Mouse (Mus musculus): ENCODE data around the gene Ghr. TPM values are rescaled to one million over a fixed set of nuclear protein-coding genes. Genes with fewer than 3 reads are reported as not detected.

Ghr gene
- total RNA-seq, 2 experiments from 2014 or later = 12.6 to 13.8 TPM

DNA sequence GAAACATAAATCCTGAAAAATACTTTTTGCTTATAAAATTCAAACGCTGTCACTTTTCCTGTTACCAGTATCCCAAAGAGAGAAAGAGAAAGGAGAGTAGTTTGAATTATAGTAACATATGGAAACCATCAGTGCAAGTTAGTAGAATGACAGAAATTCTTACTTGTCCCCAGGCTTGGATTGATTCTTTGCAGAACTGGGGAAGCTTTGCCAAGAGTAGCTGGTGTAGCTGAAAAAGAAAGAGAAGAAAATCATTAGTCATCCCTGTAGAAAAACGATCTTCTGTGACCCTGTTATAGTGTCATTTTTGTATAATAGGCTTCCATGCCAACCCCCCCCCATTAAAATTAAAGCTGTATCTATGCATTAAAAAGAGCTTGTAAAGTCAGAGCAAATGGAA is 194.8 kb downstream of the Ghr start:
- no peak for DNase-seq (ENCODE audit: low spot score in 2 of 2)

DNA sequence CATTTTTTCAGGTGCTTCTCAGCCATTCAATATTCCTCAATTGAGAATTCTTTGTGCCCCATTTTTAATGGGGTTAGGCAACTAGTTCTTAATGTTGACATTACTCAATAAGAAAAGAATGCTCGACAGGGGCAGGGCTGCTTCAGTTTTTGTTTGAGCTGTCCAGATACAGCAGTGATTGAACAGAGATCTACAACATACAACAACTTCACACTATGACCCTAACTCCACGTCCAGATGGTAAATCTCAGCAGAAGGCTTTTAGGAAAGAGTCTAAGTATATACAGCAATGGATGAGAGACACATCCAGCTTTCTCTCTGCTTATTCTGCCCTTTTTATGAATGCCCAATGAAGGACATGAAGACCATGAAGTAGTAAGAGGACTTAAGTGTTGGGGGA is 199.5 kb downstream of the Ghr start:
- no peak for DNase-seq (ENCODE audit: low spot score in 2 of 2)

DNA sequence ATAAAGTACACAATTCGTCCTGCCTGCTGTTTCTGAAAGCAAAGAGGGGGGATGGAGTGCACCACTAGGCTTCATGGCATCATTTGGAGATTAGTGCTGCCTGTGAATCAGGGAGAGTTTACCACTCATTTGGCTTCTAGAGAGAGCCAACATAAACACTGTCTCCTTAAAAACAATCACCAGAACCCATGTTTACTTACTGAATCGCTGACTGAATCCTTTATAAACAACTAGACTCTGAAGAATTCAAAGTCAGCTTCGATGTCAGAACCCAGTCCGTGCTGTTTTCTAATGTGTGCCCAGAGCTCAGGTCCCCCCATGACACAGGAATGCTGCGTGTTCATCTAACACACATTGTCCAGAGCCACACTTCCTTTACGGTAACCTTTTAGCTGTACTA is 201.9 kb downstream of the Ghr start:
- no peak for DNase-seq (ENCODE audit: low spot score in 2 of 2)

DNA sequence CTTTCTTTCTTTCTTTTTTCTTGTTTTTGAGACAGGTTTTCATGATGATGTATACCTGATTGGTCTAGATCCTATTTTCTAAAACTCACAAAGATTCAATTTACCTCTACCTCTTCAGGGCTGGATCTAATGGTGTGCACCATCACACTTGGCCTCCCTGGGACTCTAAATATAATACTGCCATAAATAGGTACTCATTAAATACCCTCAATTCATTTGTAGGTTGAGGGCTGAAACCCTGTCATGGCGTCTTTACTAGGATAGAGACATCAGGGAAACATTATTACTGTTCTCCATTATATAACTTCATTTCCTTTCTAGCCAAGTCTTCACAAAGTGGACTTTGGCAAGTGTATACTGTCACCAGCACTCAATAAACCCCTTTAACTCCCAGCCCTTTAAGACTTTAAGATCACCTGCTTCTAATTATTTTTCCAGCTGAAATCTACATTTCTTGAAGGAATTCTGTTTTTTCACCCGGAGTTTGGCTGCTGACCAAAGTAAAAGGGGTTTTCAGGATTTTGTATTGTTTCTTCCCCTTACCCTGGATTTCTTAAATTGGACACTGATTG is 214.9 kb downstream of the Ghr start:
- DNase-seq (ENCODE audit: low spot score in 2 of 2) = no peak

DNA sequence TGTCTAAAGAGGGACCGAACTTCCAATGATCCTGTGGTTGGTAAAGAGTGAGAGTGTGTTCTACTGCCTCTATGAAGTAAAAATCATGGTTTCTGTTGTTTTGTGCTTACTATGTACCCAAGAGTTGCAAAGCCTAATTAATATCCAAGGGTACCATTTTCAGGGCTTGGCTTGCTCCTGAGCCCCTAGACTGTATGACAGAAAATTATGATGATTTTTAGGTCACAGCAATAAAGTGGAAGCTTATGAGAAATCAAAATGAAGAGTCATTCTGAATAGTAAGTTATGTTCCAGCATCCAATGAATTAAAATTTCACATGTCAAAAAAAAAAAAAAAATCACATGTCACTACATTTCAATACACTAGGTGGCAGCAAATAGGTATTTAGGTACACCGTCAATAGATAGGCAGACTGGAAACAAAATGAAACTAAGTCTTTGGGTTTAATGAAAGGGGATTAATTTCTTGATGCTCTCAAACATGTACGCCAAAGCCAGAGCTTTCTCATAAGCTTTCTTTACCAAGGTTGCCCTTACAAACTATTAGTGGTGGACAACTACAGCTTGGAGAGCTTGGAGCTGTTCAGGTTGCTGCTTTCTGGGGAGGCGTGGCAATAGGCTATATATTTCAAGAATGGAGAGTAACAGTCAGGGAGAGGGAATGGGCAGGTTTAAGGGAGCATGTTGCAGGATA is 227.1 kb downstream of the Ghr start:
- DNase-seq (ENCODE audit: low spot score in 2 of 2) = no peak

DNA sequence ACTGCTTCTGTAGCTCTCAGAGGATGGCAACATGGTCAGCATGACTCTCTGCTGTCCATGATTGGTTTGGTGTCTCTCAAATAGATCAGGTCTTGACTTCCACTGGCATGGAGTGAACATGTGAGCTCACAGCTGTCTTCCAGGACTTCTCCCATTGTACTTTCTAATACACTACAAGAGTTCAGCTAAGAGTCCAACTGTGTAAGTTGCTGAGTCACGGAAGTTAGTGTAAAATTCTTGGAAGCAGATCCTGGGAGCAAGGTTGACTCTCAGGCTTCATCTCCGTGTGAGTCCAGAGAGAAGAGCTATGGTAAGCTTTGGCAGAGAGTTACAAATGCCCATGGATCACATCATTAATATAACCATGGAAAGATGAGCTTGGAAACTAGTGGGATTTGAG is 229.6 kb downstream of the Ghr start:
- DNase-seq (ENCODE audit: low spot score in 2 of 2) = no peak

DNA sequence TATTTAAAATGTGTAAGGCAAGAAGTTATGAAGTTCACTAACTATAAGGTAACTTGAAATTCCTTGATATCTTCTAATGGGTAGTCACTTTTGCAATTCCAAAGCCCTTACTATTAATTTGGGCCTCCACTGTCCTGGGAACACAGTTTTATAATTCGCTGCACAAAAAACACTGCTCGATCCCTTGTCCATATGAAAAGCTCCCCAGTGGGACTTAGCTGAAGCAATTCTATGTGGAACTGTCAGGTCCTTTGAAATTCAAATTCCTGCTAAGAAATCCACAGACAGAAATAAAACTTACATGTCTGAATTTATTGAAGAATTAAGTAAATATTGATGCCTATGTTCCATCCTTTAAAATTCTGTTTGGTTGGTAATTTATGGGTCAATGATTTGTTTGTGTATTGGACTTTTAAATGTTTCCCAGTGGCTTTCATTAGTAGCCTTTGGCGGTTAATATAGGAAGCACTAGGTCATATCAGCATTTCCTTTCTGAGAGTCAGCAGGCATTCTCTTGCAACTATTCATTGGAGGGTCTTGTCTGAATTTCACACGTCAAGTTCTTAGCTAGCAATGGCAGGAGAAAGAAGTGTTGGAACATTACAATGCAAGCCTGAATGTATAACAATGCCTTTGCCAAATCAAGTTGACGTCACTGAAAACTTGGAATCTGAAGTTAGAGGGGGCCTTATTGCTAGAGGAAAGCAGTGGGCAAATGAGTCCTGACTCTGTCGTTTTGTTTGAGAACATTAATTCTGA is 233.8 kb downstream of the Ghr start:
- no peak for DNase-seq (ENCODE audit: low spot score in 2 of 2)

DNA sequence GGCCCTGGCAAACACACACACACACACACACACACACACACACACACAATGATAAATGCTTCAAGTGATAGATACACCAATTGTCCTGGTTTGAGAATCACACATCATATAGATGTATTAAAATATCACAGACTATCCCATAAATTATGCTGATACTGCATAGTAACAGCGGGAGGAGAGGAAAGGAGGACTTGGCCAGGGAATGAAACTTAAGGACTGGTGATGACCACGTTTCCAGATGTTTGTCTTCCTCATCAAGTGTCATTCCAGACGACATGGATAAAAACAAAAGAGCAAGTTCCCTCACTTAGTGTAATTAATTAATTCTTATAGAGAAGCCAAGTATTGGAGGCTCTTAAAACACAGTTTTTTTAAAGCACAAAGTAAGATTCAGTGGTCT is 236.6 kb downstream of the Ghr start:
- no peak for DNase-seq (ENCODE audit: low spot score in 2 of 2)

DNA sequence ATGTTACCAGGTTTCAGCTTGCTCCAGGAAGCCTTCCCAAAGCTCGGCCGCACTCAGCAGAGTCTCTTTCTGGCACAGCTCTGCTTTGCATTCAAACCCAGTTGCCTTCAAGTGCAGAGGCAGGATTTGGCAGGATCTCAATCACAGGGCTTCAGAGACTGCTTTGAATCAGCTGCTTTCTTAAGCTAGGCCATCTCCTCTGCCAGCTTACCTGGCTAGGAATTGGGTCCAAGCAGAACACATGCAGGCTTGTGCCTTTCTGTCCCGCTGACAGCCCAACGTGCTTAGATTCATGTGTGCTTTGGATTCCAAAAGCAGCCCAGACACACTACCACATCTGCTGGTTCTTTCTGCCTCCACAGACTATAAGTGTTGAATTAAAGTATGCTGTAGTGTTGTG is 238.7 kb downstream of the Ghr start:
- DNase-seq (ENCODE audit: low spot score in 2 of 2) = peak; percentile 38 to 62

DNA sequence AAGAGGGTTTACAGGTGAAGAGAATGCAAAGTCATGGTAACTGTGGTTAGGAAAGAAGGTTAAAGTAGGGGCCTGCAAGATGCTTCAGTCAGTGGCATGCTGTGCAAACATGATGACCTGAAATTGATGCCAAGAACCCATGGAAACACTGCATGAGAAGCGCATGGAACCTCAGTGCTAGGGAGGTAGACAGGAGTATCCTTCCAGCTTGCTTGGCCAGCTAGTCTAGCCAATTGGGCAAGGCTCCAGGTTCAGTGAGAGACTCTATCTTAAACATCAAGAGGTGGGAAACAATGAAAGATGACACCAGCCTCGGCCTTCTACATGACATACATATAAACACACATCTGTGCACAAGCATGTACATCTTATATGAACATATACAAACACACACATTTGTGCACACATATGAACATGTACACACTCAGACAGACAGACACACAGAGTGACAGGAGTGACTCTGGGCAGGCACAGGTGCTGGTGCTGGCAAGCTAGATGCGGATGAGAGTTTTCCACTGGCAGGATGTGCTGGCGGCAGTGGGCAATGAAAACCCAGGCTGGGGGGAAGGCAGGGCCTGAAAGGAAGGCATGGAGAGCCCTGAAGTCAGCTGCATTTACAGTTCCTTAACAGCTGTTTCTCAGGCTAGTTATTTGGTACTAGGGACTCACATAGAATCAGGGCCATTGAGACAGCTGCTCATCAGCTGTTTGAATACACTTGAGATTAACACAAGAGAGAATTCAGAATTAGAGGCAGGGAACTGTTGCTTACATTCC is 241.3 kb downstream of the Ghr start:
- DNase-seq (ENCODE audit: low spot score in 2 of 2) = no peak

DNA sequence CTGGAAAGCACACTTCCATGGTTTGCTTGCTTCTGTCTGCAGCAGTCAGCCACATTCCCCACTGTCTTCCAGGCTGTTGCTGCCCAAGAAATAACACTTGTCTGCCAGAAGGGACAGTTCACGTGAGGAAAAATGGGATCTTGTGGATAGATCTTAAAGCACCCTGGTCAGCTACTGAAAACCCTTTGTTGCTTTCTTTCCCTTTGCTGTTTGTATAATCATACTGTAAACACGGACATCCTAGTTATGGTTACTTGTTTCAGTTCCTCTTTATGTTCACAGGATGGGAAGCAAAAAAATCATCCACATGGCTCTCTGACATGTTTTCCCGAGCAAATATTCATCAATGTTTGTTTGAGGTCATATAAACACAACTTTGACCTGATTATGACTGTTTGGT is 243.4 kb downstream of the Ghr start:
- DNase-seq (ENCODE audit: low spot score in 2 of 2) = no peak

DNA sequence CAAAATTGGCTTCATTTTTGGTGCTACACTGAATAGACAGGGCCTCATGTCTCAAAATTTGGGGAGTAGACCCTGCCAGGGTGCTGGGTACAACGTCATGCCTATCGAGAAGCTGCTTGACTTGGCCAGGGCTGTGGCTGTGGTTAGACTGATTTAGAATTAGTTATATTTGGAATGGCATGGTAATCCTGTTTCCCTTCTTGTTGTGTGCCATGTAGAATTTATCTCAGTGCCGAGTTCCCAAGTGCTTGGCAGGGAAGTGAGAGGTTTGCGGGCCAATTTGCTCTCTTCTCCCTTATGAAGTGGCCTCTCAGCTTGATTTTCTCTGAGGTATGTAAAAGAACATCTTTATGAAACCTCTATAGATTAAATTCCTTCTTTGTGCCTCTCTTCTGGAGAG is 250.8 kb downstream of the Ghr start:
- DNase-seq (ENCODE audit: low spot score in 2 of 2) = no peak

DNA sequence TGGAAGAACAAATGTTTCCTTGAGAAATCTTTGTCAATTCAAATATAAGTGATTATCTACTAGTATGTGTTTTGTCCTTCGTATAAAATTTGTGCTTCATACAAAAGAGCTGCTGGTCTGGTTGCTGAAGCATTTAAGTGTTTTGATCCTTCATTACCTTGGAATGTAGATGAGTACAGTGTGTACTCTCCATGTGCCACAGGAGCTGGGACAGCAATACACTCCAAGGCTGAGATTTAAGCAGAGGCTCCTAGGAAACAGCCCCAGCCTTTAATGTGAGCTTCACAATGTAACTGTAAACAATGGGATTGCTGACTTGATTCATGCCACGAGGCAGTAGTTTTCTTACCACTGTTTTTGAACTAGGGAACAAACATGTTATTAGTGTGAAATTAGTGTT is 251.5 kb downstream of the Ghr start:
- no peak for DNase-seq (ENCODE audit: low spot score in 2 of 2)

DNA sequence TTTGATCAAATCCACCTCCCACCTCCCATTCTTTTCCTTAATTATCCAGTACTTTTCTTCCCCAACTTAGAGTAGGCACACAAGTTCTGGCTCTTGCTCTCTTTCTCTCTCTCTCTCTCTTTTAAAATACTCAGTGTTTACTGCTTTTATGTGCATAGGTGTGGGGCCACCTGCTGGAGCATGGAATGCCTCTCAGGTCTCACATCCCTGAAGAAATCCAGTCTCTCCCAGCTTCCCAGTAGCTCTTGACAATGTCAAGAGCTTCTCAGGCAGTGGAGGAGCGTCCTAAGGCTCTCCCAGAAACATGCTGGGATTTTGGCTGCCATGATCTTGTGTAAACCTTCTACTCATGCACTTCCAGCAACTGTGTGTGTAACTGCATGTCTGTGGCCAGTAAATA is 253.0 kb downstream of the Ghr start:
- no peak for DNase-seq (ENCODE audit: low spot score in 2 of 2)

DNA sequence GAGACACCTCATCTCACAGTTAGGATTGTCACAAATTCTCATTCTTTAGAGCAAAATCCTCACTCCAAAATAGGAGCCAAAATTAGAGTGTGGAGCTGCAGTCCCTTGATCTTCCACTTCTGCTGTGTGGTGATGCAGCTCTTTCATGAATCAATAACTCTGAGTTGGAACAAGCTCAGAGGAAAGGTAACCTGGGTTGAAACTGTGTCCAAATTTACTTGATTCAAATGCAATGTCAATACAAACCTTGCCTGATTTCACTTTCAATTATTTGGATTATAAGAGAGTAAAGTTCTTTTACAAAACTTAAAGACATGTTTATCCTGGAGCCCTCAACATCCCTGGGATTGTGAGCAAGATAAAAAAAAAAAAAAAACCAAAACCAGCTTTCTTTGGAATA is 260.3 kb downstream of the Ghr start:
- no peak for DNase-seq (ENCODE audit: low spot score in 2 of 2)

DNA sequence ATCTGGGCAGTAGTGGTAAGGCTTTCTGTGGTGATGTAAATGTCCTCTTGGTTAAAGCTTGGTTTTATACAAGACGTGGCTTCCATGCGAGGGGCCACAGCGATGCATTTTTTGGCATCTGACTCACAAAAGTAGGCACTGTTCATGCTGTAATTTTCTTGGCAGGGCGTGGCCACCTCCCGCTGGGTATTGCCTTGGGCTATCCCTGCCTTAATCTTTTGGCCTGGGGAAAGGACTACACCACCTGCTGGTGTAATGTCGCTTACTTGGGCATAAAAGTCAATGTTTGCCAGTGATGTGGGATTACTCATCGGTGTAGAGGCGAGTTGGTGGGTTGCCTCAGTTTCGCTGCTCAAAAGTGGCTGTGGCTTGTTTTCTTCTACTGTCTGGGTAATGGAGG is 263.4 kb downstream of the Ghr start:
- no peak for DNase-seq (ENCODE audit: low spot score in 2 of 2)

DNA sequence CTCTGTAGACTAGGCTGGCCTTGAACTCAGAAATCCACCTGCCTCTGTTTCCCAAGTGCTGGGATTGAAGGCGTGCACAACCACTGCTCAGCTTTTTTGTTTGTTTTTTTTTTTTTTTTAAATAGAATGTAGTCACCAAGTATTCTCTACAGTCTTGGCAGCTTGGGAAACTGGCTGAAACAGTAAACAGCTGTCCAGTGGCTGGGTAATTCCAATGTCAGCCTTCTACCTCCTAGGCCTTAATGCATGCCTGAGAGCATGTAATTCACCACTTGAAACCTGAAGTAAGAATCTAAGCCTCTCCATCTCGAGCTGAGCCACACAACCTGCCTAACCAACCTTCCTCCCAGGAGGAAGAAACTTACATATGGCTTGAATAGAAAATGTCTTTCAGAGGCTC is 266.7 kb downstream of the Ghr start:
- no peak for DNase-seq (ENCODE audit: low spot score in 2 of 2)

DNA sequence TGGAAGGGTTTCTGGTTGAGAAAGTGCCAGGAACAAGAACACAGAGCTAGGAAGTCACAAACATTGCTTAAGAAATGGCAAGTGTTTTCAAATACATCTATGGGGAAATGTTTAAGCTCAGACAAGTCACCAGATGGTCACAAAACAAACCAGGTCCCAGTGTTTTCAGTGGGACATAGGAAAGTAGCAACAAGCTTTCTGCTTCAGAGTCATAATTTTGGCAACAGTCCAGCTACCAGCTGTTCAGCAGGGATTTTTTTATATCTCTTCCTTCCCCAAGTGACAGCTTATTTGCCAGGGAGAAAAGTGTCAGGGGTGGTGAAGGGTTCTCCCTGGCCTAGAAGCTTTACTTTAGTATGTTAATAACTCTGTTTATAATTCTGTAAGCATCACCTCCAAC is 270.4 kb downstream of the Ghr start:
- DNase-seq (ENCODE audit: low spot score in 2 of 2) = peak; percentile 5 to 19

DNA sequence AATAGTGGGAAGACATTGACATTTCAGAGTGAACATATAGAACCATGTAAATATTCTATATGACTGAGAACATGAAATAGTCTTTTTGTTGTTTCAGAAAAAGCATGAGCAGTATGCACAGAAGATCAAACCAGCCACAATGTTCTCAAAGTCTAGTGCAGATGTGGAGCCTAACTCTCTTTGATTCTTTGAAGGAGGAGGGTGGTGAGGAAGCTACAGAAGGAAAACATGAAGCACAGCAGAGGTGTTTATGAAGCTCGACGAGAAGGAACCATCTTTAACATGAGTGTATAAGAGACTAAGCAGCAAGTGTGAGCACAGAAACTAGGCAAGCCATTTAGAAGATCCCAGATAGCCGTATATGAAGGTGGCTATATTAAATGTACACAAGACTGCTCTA is 273.4 kb downstream of the Ghr start:
- no peak for DNase-seq (ENCODE audit: low spot score in 2 of 2)

DNA sequence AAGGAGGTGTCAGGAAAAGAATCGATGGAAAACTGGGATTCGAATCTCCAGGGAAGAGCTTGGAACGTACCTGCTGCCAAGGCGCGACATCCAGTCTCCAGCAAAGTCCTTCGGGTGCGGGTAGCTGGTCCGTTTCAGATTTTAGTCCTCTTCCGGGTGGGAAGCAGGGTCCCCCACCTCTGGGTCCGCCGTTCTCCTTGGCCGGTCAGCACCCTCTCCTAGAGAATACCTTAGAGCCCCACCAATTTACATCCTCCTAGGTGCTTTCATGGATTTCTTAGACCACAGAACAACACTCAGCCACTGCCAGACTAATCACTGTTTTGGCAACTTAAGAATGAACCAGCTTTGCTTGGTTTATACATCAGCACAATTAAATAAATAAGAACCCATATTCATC is 279.9 kb downstream of the Ghr start, which contains the start of gene Ccdc152:
Gene Ccdc152, minus strand, starts transcription at position 101 of the 400 bp plus-strand sequence.
- DNase-seq (ENCODE audit: low spot score in 2 of 2) = no peak

DNA sequence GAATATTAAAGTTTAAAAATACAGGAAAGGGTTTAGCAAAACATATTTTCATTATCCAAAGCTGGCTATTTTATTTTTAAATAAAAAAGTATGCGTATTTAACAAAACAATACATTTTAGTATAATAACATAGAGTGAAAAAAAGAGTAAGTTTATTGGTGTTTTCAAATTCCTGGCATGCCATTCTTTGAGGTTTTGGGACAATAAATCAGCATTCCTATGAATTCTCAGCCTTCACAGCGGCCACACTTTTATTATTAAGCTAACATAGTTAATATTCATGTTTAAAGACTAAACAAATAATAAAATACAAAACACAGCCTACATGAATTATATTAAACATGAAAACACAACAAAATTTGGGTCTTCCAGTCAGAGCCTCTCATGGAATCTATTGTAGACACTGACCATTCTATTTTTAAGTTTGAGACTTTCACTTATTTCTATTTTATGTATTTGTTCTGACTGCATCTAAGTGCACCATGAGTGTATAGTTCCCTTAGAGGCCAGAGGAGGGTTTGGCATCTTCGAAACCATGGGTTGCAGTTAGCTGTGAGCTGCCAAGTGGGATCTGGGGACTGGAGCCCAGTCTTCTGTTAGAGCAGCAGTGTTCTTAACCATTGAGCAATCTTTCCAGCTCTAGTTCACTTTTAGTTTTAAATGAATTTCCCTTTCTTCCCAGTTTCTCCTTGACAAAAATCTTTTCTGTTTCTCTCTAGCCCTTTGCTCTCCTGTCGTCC is 282.8 kb downstream of the Ghr start:
- DNase-seq (ENCODE audit: low spot score in 2 of 2) = no peak
